Mouse (Mus musculus): ENCODE data around the gene Wfdc9. TPM values are rescaled to one million over a fixed set of nuclear protein-coding genes. Genes with fewer than 3 reads are reported as not detected.

Wfdc9 gene
- polyA plus RNA-seq, 1 experiment = not detected

DNA sequence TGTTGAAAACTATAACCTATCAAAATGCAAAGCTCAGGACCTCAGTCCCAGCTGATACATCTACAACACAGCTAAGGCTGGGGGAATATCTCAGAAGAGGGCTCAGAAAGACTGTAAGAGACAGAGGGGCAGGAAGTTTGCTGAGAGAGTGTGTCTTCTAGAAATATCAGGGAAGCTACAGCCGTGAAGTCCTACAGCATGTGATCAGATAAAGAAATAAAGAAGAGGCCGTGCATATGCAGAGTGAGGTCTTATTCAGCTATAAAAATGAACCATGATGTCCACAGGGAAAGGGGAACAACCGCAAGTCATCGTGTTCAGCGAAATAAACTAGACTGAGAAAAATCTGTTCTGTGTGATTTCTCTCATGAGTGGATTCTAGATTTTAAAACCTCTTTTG lies 13.9 kb upstream of the Wfdc9 start:
- WGBS = 74% methylated on average over 5 of the region's 5 CpGs

DNA sequence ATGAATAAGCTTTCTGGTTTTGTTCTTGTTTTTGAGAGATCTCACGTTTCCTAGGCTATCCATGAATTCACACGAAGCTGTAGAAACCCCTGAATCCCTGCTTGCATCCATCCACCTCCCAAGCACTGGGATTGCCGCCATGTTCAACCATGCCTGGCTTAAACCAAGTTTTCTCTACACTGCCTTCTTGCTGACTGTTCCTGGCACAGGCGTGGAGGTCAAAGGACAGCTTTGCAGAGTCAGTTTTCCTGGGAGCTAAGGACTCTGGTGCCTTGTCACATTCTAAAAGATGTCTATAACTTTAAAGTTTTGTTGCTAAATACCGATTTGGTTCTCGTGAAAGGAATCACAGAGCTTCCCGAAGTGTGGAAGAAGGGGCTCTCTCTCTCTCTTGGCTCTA lies 8.5 kb upstream of the Wfdc9 start:
- Histone ChIP-seq H3K36me3 (ENCODE audit: control insufficient read depth, insufficient read depth, low read length) (no peaks in the 10 kb centered on the region), H3K4me1 (ENCODE audit: control insufficient read depth, insufficient read depth, insufficient read length, low read length) (no peaks in the 10 kb centered on the region), H3K4me3 (ENCODE audit: low read depth, low read length) (no peak overlapping the region), H3K27ac (ENCODE audit: insufficient read depth, low read depth, low read length) (no peak overlapping the region), H3K27me3 (ENCODE audit: control insufficient read depth, insufficient read depth, low read length) (no peaks in the 10 kb centered on the region)
- TF ChIP-seq POLR2A (IDR thresholded peaks at IDR 0.05; ENCODE audit: low read depth, low read length) (no peak), CTCF (IDR thresholded peaks at IDR 0.05; ENCODE audit: extremely low read depth, insufficient read length, insufficient replicate concordance, low read depth, low read length) (no peak)
- WGBS = 91% methylated on average over 7 of the region's 7 CpGs

More for the DNA sequence above, 13.9 kb upstream of the Wfdc9 start:
- no peak for TF ChIP-seq POLR2A (IDR thresholded peaks at IDR 0.05; ENCODE audit: low read depth, low read length)
- no peak for TF ChIP-seq CTCF (IDR thresholded peaks at IDR 0.05; ENCODE audit: extremely low read depth, insufficient read length, insufficient replicate concordance, low read depth, low read length)
- Histone ChIP-seq H3K27me3 (ENCODE audit: control insufficient read depth, insufficient read depth, low read length) (no peaks in the 10 kb centered on the region), H3K4me3 (ENCODE audit: low read depth, low read length) (no peak overlapping the region), H3K27ac (ENCODE audit: insufficient read depth, low read depth, low read length) (no peak overlapping the region), H3K4me1 (ENCODE audit: control insufficient read depth, insufficient read depth, insufficient read length, low read length) (no peaks in the 10 kb centered on the region), H3K36me3 (ENCODE audit: control insufficient read depth, insufficient read depth, low read length) (no peaks in the 10 kb centered on the region)

DNA sequence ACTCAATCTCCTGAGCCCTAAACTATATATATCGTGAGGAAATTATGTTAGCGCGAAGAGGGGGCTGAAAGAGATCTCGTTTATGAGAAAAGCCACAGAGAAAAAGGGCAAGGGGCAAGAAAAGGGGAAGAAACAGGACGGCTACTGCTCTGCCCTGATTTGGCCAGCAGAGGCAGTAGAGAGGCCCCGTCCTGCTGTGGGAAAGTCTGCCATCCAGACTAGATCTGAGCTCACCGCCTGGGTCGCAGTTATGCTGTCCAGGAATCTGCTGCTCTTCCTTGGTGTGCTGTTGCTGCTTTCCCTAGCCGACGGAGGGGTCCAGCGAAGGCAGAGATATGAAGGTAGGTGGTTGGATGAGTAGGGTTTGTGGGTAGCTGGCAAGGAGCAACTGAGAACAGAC lies 525 bp downstream of the Wfdc9 start, which contains the start of gene Wfdc10:
Gene Wfdc10 (plus strand): TSS at position 189 of the 400 bp plus-strand sequence.
- no peaks in the 10 kb centered on the region for H3K4me1 ChIP-seq (ENCODE audit: control insufficient read depth, insufficient read depth, insufficient read length, low read length)
- no peaks in the 10 kb centered on the region for H3K36me3 ChIP-seq (ENCODE audit: control insufficient read depth, insufficient read depth, low read length)
- no peaks in the 10 kb centered on the region for H3K27me3 ChIP-seq (ENCODE audit: control insufficient read depth, insufficient read depth, low read length)
- H3K4me3 ChIP-seq (ENCODE audit: low read depth, low read length) = no peak within 1 kb of the TSS
- TF ChIP-seq CTCF (IDR thresholded peaks at IDR 0.05; ENCODE audit: extremely low read depth, insufficient read length, insufficient replicate concordance, low read depth, low read length) (peak; percentile 88), POLR2A (IDR thresholded peaks at IDR 0.05; ENCODE audit: low read depth, low read length) (no peak)
- 13% methylated on average over 11 of the region's 11 CpGs for WGBS
- no peak within 1 kb of the TSS for H3K27ac ChIP-seq (ENCODE audit: insufficient read depth, low read depth, low read length)

DNA sequence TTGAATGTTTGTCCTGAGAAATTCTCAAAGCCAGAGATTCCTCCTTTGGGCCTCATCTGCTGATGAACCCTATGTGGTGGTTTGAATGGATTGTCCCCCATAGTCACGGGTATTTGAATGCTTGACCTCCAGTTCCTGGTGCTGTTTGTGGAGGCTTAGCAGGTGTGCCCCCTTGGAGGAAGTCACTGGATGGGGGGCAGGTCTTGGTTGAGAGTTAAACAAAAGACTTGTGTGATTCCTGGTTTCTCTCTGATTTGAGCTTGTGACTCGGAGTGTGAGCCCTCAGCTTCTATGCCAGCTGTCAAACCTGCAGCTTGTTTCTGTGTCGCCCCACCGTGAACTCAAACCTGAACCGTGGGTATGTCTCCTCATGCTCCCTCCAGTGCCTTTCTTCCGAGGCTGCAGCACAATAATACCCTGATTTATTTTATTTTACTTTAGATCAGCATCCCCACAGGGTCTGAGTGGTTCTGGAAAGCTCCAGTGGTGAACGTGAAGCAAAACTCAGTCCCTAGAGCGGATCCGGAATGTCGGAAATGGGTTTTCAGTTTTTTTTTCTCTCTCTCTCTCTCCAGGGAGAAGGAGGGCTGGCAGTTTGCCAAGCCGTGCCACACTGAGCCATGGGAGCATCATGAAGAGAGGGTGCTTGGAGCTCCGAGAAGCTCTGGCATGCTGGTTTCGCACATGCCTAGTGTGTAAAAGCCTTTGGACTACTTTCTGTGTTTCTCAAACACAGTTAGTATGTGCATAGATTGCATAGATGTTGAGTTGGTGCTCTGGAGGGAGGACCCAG lies 14.3 kb downstream of the Wfdc9 start:
- TF ChIP-seq POLR2A (IDR thresholded peaks at IDR 0.05; ENCODE audit: low read depth, low read length) = no peak
- no peak for TF ChIP-seq CTCF (IDR thresholded peaks at IDR 0.05; ENCODE audit: extremely low read depth, insufficient read length, insufficient replicate concordance, low read depth, low read length)
- Histone ChIP-seq H3K4me1 (ENCODE audit: control insufficient read depth, insufficient read depth, insufficient read length, low read length) (peaks cover 4% of the 10 kb centered on the region; the same call in 1 of the 2 replicates), H3K4me3 (ENCODE audit: low read depth, low read length) (no peak overlapping the region), H3K27ac (ENCODE audit: insufficient read depth, low read depth, low read length) (no peak overlapping the region), H3K27me3 (ENCODE audit: control insufficient read depth, insufficient read depth, low read length) (no peaks in the 10 kb centered on the region), H3K36me3 (ENCODE audit: control insufficient read depth, insufficient read depth, low read length) (no peaks in the 10 kb centered on the region)
- WGBS = 84% methylated on average over 13 of the region's 13 CpGs

DNA sequence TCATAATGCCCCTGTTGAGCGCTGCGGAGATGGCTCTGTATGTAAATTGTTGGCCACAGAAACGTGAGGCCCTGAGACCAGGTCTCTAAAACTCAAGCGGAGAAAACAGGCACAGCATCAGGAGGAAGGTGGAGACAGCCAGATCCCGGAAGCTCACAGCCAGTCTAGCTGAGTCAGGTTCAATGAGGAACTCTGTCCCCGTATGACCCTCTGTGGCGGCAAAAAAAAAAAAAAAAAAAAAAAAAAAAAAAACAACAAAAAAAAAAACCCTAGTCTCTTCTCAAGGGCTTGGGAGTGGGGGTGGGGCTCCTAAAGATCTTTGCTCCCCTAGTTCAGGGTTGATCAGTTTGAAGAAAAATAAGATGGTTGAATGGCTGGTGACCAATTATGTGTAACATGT lies 15.3 kb downstream of the Wfdc9 start:
- TF ChIP-seq POLR2A (IDR thresholded peaks at IDR 0.05; ENCODE audit: low read depth, low read length) (no peak), CTCF (IDR thresholded peaks at IDR 0.05; ENCODE audit: extremely low read depth, insufficient read length, insufficient replicate concordance, low read depth, low read length) (no peak)
- WGBS = 32% methylated on average over 7 of the region's 7 CpGs
- H3K4me1 ChIP-seq (ENCODE audit: control insufficient read depth, insufficient read depth, insufficient read length, low read length) = peaks cover 4% of the 10 kb centered on the region; the same call in 1 of the 2 replicates
- no peaks in the 10 kb centered on the region for H3K27me3 ChIP-seq (ENCODE audit: control insufficient read depth, insufficient read depth, low read length)
- H3K4me3 ChIP-seq (ENCODE audit: low read depth, low read length) = no peak overlapping the region
- H3K36me3 ChIP-seq (ENCODE audit: control insufficient read depth, insufficient read depth, low read length) = no peaks in the 10 kb centered on the region
- no peak overlapping the region for H3K27ac ChIP-seq (ENCODE audit: insufficient read depth, low read depth, low read length)

DNA sequence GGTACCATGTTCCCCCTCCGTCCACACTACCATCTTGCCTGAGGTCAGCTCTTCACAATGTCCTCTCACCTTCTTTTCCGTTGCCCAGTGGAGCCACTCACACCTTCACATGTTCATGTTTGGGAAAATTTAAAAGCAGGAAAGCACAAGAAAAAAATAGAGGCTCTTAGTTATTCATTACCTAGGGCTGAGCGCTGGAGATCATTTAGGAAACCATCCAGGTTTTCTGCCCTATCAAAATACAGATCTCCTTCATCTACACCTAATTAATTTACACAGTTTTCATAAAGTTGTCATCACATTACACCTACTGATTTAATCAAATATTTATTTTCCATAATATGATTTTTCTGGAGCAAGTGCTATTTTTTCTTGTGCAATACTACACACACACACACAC lies 17.7 kb downstream of the Wfdc9 start, which contains the start of gene Wfdc16:
Gene Wfdc16 (minus strand): TSS at position 101 of the 400 bp plus-strand sequence.
- H3K27me3 ChIP-seq (ENCODE audit: control insufficient read depth, insufficient read depth, low read length) = no peaks in the 10 kb centered on the region
- WGBS = 42% methylated on average over 3 of the region's 3 CpGs
- no peak within 1 kb of the TSS for H3K4me3 ChIP-seq (ENCODE audit: low read depth, low read length)
- H3K4me1 ChIP-seq (ENCODE audit: control insufficient read depth, insufficient read depth, insufficient read length, low read length) = peaks cover 4% of the 10 kb centered on the region; the same call in 1 of the 2 replicates
- no peak within 1 kb of the TSS for H3K27ac ChIP-seq (ENCODE audit: insufficient read depth, low read depth, low read length)
- TF ChIP-seq POLR2A (IDR thresholded peaks at IDR 0.05; ENCODE audit: low read depth, low read length) (no peak), CTCF (IDR thresholded peaks at IDR 0.05; ENCODE audit: extremely low read depth, insufficient read length, insufficient replicate concordance, low read depth, low read length) (no peak)
- H3K36me3 ChIP-seq (ENCODE audit: control insufficient read depth, insufficient read depth, low read length) = no peaks in the 10 kb centered on the region

DNA sequence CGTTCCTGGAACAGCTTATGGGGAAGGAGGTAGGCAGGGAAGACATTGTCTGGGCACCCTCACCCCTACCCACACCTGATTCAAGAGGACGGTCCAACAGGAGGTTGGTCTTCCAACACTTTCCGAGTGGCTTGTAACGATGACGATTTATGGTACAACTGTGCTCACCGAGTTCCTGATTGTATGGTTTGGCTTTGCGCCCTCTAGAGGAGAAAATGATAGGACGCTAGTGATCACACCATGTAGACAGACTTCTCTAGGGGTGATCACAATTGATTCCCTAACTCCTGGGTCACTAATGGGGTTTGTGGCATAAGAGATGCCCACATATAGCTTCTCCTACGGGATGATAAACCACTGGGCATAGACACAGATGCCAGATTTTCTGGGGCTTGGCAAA lies 21.1 kb downstream of the Wfdc9 start:
- no peaks in the 10 kb centered on the region for H3K36me3 ChIP-seq (ENCODE audit: control insufficient read depth, insufficient read depth, low read length)
- H3K4me3 ChIP-seq (ENCODE audit: low read depth, low read length) = no peak overlapping the region
- no peak overlapping the region for H3K27ac ChIP-seq (ENCODE audit: insufficient read depth, low read depth, low read length)
- H3K27me3 ChIP-seq (ENCODE audit: control insufficient read depth, insufficient read depth, low read length) = no peaks in the 10 kb centered on the region
- TF ChIP-seq POLR2A (IDR thresholded peaks at IDR 0.05; ENCODE audit: low read depth, low read length) = no peak
- no peak for TF ChIP-seq CTCF (IDR thresholded peaks at IDR 0.05; ENCODE audit: extremely low read depth, insufficient read length, insufficient replicate concordance, low read depth, low read length)
- 82% methylated on average over 9 of the region's 9 CpGs for WGBS
- no peaks in the 10 kb centered on the region for H3K4me1 ChIP-seq (ENCODE audit: control insufficient read depth, insufficient read depth, insufficient read length, low read length)
